Mouse (Mus musculus): ENCODE data around the gene Gm2696.

The Gm2696 gene

DNA sequence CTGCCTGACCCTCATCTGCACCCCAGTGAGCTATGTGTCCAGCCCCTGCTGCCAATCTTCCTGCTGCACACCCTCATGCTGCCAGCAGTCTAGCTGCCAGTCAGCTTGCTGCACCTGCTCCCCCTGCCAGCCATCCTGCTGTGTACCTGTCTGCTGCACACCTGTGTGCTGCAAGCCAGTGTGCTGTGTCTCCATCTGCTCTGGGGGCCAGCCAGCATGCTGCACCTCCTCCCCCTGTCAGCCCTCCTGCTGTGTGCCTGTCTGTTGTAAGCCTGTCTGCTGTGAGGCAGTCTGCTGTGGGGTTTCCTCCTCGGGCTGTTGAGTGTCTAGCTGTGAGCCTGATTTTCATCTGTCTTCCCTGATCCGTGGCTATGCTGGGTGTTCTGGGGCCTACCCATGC, 32.5 kb downstream of the Gm2696 start:
- DNase-seq (ENCODE audit: extremely low spot score, low read depth, low spot score) = no peak

DNA sequence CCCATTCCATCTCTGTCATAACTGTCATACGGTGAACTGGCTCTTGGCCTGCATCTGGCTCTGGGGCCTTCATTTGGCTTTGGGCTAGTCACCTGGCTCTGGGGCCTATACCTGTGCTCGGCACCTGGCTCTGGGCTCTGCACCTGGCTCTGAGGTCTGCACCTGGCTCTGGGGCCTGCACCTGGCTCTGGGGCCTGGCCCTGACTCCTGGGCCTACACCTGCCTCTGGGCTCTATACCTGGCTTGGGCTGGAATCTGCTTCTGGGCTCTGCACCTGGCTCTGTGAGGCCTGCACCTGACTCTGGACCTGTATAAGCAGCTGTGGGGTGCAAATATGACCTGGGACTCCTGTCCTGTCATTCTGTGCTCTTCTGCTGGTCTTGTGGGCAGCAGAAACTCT, 33.1 kb downstream of the Gm2696 start:
- no peak for DNase-seq (ENCODE audit: extremely low spot score, low read depth, low spot score)

DNA sequence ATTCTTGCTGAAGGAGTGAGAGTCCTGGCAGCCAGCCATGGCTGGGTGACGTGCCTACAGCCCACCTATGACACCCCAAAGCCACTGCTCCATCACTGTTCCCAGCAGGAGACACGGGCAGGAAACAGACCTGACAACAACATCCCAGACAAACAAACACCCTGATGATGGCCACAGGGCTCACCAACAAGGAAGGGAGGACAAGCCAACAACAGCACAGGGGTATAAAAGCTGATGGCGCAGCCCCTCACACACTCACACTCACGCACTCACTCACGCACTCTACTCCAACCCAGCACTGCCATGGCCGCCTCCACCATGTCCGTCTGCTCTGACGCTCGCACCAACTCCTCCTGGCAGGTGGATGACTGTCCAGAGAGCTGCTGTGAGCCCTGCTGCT, 38.1 kb downstream of the Gm2696 start, which contains the start of gene Gm10318:
TSS of gene Gm10318 (plus strand) at position 301 of the 400 bp plus-strand sequence.
- DNase-seq (ENCODE audit: extremely low spot score, low read depth, low spot score) = no peak

DNA sequence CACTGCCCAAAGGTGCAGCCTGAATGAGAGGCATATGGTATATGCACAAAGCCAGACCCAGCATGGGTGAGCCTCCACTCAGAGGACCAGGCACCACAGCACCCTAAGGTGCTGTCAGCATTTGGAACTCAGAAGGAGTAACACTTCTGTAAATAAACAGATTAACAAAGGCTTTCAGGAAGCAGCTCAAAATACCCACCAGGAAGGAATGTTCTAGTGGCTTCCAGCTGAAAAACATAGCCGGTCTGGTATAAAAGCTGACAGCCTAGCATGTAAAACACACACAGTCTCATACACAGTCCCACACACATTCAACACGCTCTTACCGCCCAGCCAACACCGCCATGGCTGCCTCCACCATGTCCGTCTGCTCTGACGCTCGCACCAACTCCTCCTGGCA, 47.2 kb downstream of the Gm2696 start, which contains the start of gene Gm3285:
TSS of gene Gm3285 (plus strand) at position 301 of the 400 bp plus-strand sequence.
- no peak for DNase-seq (ENCODE audit: extremely low spot score, low read depth, low spot score)

DNA sequence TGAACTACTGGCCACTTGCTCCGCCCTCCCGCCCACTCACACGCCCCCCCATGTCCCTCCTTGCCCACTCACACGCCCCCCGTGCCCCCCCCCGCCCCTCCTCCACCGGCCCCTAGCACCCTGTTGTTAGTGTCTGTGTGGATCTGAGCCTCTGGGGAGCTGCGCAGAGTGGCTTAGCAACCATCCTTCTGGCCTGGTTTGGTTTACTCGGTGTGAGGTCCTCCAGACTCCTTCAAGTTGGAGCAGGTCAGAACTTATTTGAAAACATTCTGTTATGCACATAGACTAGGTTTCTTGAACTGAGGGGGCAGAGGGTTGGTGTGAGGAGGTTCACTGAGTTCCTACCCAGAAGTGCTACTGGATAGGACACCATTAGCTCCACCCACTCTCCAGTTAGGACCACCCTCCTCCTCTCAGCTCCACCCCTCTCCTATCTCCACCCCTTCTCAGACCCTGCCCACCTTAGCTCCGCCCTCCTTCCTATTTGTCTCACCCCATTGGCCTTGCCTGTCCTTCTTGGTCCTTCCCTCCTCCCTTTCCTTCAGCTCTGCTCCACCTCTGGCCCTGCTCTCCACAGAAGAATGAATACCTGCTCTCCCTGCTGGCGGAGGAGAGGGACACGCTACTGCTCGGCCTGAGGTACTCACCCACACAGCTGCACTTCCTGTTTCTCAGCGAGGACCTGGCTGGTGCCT, 49.7 kb downstream of the Gm2696 start:
- peak; percentile 18 for DNase-seq (ENCODE audit: extremely low spot score, low read depth, low spot score)

DNA sequence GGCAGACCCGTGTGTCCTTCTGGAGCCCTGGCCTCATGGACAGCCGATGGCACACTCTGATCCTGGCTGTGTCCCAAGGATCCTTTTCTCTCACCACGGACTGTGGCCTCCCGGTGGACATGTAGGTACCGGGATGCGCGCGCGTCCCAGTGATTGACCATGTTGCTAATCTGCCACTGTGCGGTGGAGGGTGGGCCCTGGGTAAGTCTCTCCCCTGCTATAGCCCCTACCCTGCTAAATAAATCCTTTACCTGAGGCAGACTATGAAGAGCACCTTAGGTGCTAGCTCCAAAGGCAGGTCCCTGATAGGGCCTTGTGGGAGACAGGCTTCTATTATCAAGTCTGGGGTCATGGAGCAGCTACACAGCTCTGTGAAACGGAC, 50.3 kb downstream of the Gm2696 start:
- no peak for DNase-seq (ENCODE audit: extremely low spot score, low read depth, low spot score)

DNA sequence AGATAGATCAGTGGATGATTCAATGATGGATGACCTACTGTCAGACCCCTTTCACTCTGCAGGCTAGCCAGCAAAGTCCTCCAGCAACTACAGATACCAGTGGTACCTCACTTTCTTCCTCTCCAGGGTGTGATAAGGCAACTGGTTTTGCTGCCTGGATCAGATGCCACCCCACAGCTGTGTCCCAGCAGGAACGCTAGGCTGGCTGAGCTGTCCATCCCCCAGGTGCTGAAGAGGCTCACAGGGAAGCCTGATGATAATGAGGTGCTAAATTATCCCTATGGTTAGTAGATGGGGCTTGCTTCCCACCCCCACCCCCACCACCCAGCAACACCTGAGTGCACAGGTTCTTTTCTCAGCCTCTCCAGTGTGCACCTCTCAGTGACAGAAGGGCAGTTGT, 53.1 kb downstream of the Gm2696 start:
- no peak for DNase-seq (ENCODE audit: extremely low spot score, low read depth, low spot score)

DNA sequence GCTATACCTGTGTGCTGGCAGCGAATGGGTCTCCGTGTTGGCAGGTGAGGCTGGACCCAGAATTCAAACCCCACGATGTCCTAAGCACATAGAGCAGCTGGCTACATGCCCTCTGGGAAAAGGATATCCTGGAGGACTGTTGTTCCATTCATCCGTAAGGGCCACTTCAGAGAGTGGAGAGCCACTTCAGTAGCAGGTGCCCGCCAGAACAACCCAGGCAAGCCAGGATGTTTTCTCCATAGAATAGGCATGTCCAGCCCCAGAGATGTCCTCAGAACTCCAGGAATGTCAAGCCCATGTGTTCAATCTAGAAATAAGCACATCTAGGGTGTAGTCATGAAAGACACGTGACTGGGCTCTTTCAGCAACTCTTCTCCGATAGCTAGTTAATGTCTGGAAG, 55.2 kb downstream of the Gm2696 start:
- no peak for DNase-seq (ENCODE audit: extremely low spot score, low read depth, low spot score)

DNA sequence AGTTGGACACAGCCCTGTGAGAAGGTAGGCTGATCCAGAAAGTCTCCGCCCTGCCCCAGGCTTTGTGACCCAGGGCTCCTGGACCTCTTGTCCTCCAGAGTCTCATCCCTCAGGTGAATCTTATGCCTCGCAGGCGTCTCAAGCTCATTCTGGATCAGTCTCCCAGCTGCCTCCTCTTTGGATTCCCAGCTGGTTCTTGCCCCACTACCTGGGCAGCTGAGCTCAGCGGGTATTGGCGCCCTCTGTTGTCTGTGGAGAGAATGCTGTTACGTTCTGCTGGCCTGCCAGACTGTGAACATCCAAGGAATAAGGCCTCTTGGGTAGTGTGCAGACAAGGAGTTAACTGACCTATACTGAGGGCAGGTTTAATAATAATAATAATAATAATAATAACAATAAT, 64.5 kb downstream of the Gm2696 start:
- DNase-seq (ENCODE audit: extremely low spot score, low read depth, low spot score) = no peak

DNA sequence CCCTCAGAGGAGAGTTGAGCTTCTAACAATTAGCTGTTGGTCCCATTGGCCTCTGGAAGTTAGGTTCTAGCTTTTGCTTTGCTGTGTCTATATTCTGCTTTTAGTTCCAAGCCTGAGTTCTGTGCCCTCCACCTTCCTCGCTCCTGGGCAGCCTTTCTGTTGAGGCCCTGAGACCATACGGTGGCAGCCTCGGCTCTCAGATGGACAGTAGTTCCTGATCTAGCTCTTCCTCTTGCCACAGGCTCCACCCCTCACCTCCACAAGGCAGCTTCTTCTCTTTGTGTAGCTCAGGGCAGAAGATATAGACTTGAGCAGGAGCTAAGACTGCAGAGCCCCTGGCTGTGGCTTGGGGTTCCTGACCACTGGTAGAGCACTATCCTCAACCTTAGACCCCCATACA, 65.8 kb downstream of the Gm2696 start:
- no peak for DNase-seq (ENCODE audit: extremely low spot score, low read depth, low spot score)

DNA sequence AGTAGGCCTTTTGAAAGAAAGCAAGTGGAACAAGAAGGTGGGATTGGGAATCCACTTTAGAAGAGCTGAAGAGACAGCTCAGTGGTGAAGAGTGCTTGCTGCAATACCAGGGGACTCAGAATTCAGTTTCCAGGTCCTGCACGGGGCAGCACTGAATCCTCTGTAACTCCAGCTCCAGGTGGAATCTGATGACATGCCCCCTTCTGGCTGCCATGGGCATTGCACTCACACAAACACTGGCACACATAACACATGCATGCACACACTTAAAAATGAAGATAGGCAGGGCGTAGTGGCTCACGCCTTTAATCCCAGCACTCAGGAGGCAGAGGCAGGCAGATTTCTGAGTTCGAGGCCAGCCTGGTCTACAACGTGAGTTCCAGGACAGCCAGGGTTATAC, 68.1 kb downstream of the Gm2696 start:
- DNase-seq (ENCODE audit: extremely low spot score, low read depth, low spot score) = no peak
